Mouse (Mus musculus) right cerebral cortex, postnatal 36 days (tissue): Measurements from ENCODE around the gene Tmbim6.

Source experiments
- DNase-seq, 2 experiments: peaks; one replicate each; pipeline ENCODE4 v3.0.0; 2022; ENCODE audit warnings: low spot score in 2 of 2, mixed read lengths in 1 of 2

Tmbim6 gene

DNA sequence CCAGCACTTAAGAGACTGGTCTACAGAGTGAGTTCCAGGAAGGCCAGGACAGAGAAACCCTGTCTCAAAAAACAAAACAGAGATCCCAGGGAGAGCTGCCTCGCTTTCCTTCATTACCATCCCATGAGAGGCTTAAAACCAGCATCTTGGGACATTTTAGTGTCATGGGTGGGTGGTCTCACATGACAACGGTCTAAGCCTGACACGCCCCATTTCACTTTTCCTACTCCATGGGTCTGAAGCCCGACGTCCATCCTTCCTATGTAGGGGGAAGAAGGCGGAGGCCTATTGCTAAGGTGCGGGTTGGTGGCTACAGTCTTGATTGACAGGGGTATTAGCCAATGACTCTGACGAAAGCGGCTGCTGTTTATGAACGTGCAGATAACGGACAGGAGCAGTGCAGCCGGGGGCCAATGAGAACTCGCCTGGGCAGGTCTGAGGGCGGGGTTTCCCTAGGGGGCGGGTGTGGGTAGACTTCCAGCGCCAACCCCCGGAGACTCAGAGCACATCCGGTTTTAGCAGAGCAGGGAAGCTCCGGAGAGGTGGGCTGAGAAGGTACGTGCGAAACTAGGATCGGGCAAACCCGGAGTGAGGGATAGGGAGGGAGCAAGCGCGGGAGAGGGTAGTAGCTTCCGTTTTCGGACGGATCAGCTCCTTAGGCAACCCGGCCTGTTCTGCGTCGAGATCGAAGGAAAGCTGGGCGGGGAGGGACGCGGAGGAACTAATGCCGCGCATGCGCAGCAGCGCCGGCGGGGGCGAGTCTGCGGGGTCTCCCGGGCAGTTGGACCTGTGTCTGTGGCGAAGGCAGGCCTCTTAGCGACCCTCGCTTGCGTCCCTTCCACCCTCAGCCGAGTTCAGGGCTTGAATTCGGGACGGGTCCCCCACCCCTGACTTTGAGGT, at the start of gene Tmbim6:
Gene Tmbim6 (plus strand): TSS at position 397 of the 900 bp plus-strand sequence.
- peak; percentile 100 for DNase-seq

DNA sequence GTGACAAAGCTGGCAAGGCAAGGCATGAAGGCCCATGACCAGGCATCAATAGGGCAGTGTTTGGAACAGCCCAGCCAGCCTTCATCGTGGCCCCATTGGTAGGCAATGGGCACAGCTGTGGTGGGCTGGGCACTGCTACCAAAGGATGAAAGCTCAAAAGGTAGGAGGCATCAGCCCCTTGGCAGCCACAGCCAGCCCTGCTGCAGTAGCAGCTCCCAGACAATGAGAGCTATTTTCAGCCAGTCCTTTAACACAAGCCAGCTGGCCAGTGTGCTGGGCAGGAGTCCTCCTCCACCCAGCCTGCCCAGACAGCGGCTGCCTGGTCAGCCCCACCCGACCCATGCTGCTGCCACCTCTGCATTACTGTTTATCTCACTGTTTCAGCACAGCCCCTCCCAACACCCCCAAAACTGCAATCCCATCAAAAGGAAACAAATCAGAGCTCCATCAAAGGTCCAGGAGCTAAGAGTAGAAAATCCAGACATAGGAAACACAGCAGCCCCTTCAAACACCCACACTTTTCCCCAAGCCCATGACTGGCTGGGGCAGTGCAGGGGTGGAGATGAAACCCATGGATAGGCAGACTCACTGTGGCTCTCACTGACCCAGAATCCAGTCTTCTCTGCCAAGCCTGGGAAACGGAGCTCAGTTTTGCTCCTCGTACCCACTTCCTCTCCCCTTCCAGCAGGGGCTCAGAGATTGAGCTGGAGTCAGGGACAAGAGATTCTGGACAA, 49.1 kb upstream of the Tmbim6 start:
- DNase-seq: peak; percentile 49 to 67

DNA sequence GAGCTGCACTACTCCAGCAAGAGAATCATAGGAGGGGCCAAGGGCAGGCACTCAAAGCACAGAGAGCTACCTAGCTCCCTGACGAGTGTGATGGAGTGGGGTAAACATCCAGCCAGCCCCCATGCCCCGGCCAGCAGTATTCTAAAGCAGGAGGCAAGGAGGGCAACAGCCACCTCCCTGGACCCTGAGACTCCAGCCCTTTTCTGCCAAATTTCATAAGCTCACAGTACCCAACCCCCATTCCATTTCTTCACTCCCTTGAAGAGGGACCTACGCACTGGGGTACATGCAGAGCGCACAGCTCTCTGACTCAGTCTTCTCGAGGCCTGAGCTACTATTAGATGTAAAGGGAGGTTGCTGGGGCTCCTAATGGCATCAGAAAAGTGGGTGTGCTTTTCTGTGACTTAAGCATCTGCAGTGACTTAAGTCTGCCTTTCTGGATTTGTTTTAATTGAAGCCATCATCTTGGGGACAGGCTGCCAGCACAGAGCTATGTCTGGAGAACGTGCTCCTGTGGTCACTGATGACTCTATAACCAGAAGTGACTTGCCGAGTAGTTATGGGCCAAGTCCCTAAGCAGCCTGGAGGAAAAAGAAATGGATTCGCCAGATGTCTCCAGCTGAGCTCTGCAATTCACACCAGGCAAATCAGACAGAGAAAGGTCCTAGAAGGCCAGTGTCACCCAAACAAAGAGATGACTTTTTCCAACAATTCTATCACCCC, 48.4 kb upstream of the Tmbim6 start:
- no peak for DNase-seq

DNA sequence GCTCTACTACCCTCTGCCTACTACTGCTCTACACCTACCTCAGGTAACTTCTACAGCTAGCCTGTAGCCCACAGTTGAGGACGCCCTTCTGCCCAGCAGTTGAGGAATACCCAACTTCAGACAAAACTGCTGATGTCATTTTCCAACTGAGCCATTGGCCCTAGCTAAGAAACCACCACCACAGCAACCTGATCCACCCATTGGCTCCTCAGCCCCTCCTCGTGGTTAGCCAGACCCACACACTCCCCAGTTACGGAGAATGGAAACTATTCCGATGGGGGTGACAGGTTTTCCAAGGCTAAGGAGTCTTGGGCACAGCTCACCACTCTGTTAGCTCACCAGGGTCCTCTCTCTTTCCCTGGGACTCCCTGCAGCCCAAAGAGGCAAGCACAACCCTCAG, 47.7 kb upstream of the Tmbim6 start:
- DNase-seq: no peak

DNA sequence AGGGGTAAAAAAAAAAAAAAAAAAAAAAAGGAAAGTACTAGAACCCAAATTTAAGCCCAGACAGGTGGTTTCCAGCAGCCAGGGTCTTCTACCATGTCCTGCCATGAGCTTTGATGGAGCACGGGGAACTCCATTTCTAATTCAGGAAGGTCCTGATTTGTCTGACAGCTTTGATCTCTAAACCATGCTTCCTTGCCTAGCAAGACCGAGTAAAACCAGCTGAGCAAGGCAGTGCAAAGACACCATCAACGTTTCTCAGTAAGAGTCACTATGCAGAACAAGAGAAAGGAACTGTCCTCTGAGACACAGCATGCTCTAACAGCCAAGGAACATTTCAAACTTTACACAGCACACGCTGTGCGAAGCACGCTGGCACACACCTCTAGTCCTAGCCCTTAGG, 41.1 kb upstream of the Tmbim6 start:
- no peak for DNase-seq

DNA sequence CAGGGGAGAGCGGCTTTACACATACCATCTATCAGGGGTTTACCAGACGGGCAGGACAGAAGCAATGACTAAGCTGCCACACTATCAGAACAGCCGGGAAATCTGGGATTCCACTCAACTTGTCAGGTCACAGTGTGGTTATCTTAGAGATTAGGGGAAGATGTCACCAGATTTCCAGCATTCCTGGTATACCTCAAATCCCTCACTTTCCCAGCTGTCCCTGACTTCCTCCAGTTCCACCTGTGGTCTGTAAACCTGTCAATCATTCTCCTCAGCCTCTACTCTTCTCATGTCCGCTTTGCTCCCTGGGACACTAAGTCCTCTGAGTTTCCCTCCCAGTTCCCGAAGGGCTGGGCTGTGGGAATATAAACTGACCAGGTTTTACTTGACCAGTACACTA, 40.4 kb upstream of the Tmbim6 start:
- DNase-seq: no peak

DNA sequence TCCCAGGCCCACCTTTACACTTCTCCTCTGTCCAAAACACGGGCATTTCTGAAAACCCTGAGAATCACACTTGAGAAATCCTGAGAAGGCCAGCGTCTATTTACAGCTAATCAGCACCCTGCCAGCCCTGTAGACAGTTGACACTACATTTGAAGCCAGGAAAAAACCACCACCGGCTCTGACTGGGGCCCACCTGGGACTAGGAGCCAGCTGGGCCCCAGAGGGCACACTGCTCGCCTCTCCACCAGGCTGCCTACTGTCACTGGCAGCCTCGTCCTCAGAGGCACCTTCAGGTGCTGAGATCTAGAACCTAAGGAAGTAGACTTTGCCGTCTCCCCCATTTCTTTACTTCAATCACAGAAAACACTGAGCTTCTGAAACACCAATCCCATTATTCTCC, 37.0 kb upstream of the Tmbim6 start:
- no peak for DNase-seq

DNA sequence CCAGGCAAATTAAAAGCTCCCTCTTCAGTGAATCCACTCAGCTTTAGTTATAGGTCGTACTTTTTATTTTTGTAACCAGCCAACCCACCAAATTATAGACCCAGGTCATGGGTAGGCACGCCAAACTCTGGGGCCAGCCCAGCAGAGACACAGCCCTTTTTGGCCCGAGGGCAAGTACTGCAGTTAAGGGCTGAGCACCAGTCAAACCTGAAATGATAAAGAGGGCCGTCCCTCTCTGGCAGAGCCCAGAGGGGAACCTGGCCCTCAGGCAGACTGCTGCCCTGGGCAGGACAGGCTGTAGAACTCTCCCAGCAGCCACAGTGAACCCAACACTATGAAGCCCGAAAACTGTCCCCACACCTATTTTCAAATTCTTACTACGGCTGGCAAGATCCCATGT, 36.2 kb upstream of the Tmbim6 start:
- no peak for DNase-seq

DNA sequence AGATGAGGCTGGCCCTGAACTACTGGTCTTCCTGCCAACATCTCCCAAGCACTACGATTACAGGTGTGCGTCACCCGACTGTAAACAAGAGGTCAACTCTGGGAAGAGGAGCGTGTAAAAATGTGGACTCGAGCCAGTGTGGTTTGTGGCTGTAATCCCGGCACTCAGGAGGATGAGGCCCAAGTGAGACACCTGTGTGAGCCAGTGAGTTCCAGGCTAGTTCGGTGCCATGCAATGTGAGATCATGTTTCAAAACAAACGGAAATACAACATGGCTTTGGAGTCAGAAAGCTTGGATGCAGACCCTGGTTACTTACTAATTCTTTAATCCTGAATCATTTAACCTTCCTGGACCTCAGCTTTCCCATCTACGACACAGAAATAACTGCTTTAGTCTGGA, 33.7 kb upstream of the Tmbim6 start:
- DNase-seq: no peak

DNA sequence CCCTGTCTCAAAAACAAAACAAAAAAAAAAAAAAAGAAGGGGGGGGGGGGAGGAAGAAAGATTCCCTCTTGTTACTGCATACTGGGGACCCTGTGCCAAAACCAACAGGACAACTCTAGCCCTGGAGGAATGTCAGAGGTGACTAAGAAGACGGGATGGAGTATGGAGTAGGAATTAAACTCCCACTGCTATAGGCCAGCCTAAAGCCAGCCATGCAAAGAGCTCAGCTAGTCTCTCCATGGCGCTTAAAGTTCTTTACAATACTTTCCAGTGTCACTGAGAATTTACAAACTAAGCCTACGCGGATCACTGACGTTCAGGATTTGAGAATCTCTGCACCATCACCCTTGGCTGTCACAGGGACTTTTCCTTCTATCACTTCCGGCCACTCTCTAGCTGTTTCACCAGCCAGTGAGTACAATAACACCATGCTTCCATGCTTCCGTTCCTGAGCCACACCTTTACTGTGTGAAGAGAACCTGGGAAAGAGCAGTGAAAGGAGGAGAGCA, 28.6 kb upstream of the Tmbim6 start:
- DNase-seq: no peak

DNA sequence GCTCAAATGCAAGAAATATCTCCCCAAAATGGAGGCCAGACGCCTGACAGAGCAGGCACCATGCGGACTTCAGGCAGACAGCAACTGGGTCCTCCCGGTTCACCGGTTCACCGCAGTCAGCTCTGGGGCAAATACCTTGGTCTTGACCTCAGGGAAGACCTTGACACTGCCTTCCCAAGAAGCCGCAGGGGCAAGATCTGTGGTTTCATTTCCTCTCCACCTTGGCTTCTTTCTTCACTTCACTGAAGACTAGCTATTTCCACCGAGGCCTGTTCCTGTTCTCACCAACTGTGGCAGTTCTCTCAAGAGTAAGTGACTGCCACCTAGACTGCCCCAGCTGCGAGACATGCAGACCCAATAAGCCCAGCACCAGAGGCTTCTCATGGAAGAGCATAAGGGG, 27.8 kb upstream of the Tmbim6 start:
- DNase-seq: no peak

DNA sequence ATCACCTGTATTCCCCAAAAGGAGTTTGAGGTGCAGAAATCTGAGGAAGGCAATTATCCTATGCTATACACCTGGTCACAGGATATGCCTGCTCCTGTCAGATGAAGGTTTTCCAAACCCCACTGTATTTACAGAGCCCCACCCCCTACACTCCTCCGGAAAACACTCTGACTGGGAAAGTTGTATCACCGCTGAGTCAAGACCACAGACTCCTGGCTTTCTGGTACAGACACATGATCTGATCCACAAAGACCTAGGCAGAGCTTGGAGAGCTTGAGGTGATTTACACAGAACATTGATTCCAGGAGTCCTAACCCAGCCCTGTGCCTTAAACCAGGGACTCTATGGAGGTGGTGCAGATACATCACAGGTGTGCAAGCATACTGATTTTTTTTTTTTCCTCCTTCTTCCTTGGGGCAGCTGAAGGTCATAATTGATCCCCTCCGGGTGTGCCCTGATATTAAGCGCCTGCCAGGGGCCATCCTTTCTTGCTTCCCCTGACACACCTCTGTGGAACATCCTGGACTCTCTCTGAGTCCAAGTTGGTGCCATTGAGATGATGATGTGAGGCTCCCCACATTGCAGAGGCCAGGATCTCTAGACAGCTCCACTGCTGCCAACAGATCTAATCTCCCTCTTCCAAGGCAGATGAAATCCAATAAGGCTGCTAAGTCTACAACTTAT, 24.0 kb upstream of the Tmbim6 start:
- DNase-seq: no peak

DNA sequence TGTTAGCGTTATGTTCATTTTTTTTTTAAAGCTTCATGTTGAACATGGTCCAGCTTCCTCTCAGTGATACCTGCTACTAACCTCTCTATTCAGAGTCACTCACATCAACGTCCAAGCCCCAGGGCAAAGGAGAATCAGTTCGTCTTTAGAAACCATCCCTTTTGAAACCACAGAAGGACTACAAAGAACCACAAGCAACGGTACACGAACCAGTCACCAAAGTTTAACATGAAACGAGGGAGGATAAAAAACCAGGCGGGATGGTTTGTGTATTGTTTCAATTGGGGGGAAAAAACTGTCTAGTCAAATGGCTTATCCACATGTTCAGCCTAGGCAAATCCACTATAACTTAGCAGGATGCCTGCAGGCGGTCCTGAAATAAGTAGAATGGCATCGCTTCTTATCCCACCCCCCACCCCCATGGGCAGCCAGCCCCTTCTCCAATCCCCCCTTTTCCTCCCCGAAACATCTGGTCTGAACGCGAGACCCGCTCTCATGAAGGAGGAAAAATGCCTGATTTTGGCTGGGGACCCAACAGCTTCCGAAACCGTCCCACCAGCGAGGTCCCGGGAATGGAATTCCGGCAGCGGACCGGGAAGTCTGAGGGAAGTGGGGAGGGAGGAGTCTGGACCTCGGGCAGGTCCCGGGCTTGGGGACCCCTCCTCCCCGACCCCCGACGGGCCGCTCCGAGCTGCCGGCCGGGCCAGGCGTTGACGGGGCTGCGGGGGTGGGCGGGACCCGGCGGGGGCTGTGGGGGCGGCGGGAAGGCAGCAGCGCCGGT, 23.1 kb upstream of the Tmbim6 start:
- no peak for DNase-seq

DNA sequence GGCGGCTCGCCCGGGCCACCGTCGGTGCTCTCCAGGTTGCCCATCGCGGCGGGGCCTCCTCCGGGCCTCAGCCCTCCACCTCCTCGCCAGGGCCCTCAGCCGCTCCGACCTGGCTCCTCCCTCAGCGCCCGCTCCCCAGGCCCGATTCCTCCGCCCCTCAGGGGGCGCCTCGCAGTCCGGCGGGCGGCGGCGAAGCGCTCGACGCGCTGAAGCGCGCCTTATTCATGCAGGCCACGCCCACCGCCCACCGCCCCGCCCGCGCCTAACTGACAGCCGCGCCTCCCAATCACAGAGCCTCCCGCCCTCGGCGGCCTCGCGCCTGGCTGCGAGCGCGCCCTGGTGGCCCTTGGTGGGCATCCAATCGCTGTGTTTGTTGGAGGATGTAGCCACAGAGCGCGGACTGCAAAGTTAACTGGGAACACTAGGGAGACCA, 22.4 kb upstream of the Tmbim6 start, which contains the start of gene Fmnl3:
Gene Fmnl3 (minus strand): TSS at position 224 of the 433 bp plus-strand sequence.
- DNase-seq: peak; percentile 85 to 90

DNA sequence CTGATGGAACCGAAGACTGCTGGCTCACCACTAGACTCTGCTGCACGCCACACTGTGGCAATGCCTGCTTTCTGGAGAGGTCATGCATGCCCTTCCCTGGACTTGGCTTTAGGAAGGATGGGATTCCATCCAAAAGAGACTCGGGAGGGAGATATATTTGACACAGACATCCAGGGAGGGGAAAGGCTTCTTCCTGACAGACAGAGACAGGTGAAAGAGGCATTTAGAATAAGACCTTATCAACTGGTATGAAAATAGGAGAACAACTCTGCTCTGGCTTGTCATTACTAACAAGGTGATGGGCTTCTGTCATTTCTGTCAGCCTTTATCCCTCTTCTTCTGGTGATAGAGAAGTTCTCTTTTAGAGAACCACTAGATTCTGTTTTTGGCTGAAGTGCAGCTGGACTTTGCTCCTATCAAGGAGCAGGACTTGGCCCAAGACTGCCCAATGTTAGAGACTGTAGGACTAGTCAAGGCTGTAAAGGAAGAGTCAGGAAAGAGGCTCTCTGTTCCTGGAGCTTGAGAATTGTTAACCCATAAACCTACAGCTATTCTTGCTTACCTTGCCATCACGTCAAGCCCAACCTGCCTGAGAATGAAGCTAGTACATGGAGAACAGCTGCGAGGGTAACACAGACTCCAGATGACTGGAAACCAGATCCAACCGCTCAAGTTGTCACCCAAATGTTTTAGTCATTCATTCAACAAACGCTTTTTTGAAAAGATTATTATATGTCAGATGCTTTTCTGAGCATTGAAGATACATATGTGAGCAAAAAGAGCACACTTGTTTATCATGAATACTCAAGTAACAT, 20.9 kb upstream of the Tmbim6 start:
- no peak for DNase-seq

DNA sequence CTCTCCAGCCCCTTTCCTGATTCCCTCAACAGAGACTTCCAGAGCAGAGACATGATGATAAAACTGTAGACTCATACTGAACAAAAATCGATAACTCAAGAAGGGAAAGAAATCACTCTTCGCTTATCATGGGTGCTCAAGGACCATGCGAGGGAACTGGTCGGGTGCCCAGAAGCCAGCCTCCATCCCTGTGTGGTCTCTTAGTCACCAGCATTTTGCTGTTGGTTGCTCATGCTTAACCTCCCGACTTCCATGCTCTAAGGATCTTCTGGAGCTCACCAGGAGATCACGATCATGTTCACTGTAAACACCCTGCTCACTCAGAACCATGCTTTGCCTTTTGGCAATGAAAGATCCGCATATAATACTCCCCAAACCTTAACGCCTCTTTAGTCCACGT, 19.9 kb upstream of the Tmbim6 start:
- no peak for DNase-seq

DNA sequence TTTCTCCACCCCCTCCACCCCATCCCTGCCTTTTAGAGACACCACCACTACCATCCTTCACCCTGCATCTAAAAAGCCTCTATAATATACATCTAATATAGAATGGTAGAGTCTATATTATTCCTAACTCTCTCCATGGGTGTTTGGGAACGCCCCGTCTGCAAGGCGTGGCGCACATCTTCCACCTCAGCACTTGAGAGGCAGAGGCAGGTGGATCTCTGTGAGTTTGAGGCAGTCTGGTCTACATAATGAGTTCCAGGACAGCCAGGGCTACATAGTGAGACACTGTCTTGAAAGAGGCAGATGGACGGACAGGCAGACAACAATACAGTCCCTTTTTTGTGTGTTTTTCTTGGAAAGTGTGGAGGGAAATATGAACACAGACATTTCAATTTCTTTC, 17.6 kb upstream of the Tmbim6 start:
- DNase-seq: no peak

DNA sequence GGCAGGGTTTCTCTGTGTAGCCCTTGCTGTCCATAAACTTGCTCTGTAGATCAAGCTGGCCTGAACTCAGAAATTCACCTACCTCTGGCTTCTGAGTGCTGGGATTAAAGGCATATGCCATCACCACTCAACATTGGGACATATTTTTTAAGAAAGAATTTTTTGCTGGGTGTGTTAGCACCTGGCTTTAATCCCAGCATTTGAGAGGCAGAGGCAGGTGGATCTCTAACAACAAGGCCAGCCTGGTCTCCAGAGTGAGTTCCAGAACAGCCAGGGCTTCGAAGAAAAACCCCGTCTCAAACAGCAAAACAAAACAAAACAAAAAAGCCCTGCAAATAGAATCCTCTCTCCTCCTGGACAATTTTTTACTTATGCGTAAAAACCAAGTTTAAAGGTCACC, 17.1 kb upstream of the Tmbim6 start:
- DNase-seq: no peak

DNA sequence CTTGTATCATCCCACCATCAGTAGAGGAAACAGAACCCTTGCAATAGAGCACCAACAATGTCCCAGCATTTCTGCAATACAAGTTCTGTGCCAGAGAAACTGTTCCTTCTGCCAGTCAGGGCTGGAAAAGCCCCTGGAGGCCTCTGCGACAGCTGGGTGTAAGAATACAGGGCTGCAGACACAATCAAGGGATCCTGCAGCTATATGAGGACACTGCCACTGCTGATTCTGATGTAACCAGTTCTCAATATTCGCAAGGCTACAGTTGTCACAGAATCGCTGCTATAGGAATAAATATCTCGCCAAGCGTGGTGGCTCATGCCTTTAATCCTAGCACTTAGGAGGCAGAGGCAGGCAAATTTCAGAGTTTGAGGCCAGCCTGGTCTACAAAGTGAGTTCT, 16.4 kb upstream of the Tmbim6 start:
- DNase-seq: no peak

DNA sequence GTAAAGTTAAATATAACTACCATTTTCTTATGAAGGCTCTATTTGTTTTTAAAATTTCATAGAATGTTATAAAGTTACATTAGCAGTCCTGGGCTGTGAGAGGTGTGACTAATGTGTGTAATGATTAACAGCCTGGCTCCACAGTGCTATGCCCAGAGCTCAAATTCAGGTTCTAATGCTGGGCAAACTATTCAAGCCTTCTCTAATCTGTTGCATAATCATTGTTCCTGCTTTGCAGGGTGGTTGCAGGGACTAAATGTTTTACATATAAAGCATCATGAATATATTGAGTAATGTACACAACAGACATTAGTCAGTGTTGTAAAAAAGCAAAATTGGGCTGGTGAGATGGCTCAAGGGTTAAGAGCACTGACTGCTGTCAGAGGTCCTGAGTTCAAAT, 9.8 kb upstream of the Tmbim6 start:
- no peak for DNase-seq
